Mouse (Mus musculus) heart, embryonic 14.5 days (tissue): ENCODE data around the gene Nf2. TPM values are rescaled to one million over a fixed set of nuclear protein-coding genes. Genes with fewer than 3 reads are reported as not detected.

Source experiments
- ATAC-seq: fragments of 200-750 bp; cut with Nextera tagmentation; 2 replicates; pipeline ENCODE4 v1.8.0; 2017; ENCODE audit warnings: low read depth, moderate TSS enrichment; ENCODE audit not compliant: insufficient number of reproducible peaks, insufficient read depth, low FRiP score
- H3K27ac ChIP-seq, 2 experiments: fragments of 200-500 bp in 1 of 2; fragments of 300-500 bp in 1 of 2; sonication (generic) in 1 of 2; replicated peaks in 1 of 2; 2 replicates each; pipeline ENCODE4 v1.5.1; 2012 to 2014; ENCODE audit warnings: low read depth in 2 of 2, low read length in 2 of 2, control low read depth in 1 of 2, mild to moderate bottlenecking in 1 of 2, mixed read lengths in 1 of 2; ENCODE audit not compliant: control insufficient read depth in 1 of 2, insufficient read depth in 1 of 2
- H3K27me3 ChIP-seq: fragments of 300-500 bp; sonication (generic); 2 replicates; pipeline ENCODE4 v1.6.1; 2014; ENCODE audit warnings: mild to moderate bottlenecking, low read length, control low read depth; ENCODE audit not compliant: control insufficient read depth, insufficient read depth
- H3K36me3 ChIP-seq: fragments of 300-500 bp; sonication (generic); 2 replicates; pipeline ENCODE4 v1.6.1; 2014; ENCODE audit warnings: mild to moderate bottlenecking, control low read depth, low read length, mixed read lengths; ENCODE audit not compliant: control insufficient read depth, insufficient read depth
- H3K4me1 ChIP-seq, 2 experiments: fragments of 200-500 bp in 1 of 2; fragments of 300-500 bp in 1 of 2; sonication (generic) in 1 of 2; 2 replicates each; pipeline ENCODE4 v1.6.1; 2012 to 2014; ENCODE audit warnings: low read length in 2 of 2, control low read depth in 1 of 2, mixed read lengths in 1 of 2; ENCODE audit not compliant: control insufficient read depth in 2 of 2, insufficient read depth in 2 of 2
- H3K4me2 ChIP-seq: fragments of 300-500 bp; sonication (generic); 2 replicates; pipeline ENCODE4 v1.6.1; 2014; ENCODE audit warnings: mild to moderate bottlenecking, low read length
- H3K4me3 ChIP-seq, 2 experiments: fragments of 200-500 bp in 1 of 2; fragments of 300-500 bp in 1 of 2; sonication (generic) in 1 of 2; 2 replicates each; pipeline ENCODE4 v1.5.1; 2012 to 2014; ENCODE audit warnings: low read length in 2 of 2, mild to moderate bottlenecking in 2 of 2, control low read depth in 1 of 2, low read depth in 1 of 2, moderate library complexity in 1 of 2; ENCODE audit not compliant: control insufficient read depth in 1 of 2, insufficient read depth in 1 of 2
- H3K9ac ChIP-seq: fragments of 300-500 bp; sonication (generic); 2 replicates; pipeline ENCODE4 v1.6.1; 2014; ENCODE audit warnings: mild to moderate bottlenecking, low read length
- H3K9me3 ChIP-seq: fragments of 300-500 bp; sonication (generic); 2 replicates; pipeline ENCODE4 v1.6.1; 2016; ENCODE audit warnings: low read length, control low read depth; ENCODE audit not compliant: control insufficient read depth
- WGBS: fragments of 180-500 bp; shearing (Covaris S2); extraction: QIAGEN DNeasy Blood & Tissue Kit; methylation state at CpG from one replicate; pipeline ENCODE4 v1.1.7; 2014; 5-methylcytosine and 5-hydroxymethylcytosine counted together
- microRNA-seq: library from miRNA; unstranded; fragments of <30 nt; microRNA quantifications from one replicate; pipeline ENCODE4, GENCODE M21; 2016
- polyA plus RNA-seq: library from polyadenylated mRNA; unstranded; fragments of >200 nt; fragmentation: Nextera tagmentation; extraction: Ambion mirVana; gene quantifications from 2 replicates; pipeline ENCODE4 v1.2.1, GENCODE M21; 2014

Gene Nf2
- polyA plus RNA-seq, 1 experiment from 2014 or later = 33.1 TPM

- H3K4me2 ChIP-seq = no peak overlapping the region
- H3K4me1 ChIP-seq = peaks cover 4 to 8% of the 10 kb centered on the region in 2 experiments
- peaks cover 6% of the 10 kb centered on the region for H3K36me3 ChIP-seq
- WGBS = 54% methylated on average over 5 of the region's 5 CpGs
- H3K27ac ChIP-seq = no peak overlapping the region
- H3K27me3 ChIP-seq = no peaks in the 10 kb centered on the region
- ATAC-seq = no peak
- H3K4me3 ChIP-seq = no peak overlapping the region
- no peaks in the 10 kb centered on the region for H3K9me3 ChIP-seq
- no peak overlapping the region for H3K9ac ChIP-seq
These were observed 130.8 kb downstream of the Nf2 start for GRCm38 (mm10) chr11:4718548-4718947.

- no peak overlapping the region for H3K4me2 ChIP-seq
- H3K27me3 ChIP-seq = no peaks in the 10 kb centered on the region
- H3K36me3 ChIP-seq = no peaks in the 10 kb centered on the region
- H3K4me3 ChIP-seq = no peak overlapping the region
- peaks cover 4 to 8% of the 10 kb centered on the region in 2 experiments for H3K4me1 ChIP-seq
- H3K9ac ChIP-seq = no peak overlapping the region
- no peaks in the 10 kb centered on the region for H3K9me3 ChIP-seq
- ATAC-seq = no peak
- WGBS = 84% methylated on average over 5 of the region's 5 CpGs
- H3K27ac ChIP-seq = no peak overlapping the region
These were observed 132.7 kb downstream of the Nf2 start for GRCm38 (mm10) chr11:4716530-4717236.

Small RNAs within 50 kb of the gene (microRNA-seq; reads per million reads assigned to microRNA genes)
- gene Mir6918 = not detected

Other genes starting within 250 kb of the Nf2 start
- not detected in 2 replicates for gene Gm11032, start 229.5 kb downstream of the Nf2 start, polyA plus RNA-seq
- gene Ascc2, start 211.8 kb downstream of the Nf2 start, polyA plus RNA-seq = 19.0 and 22.0 TPM in 2 replicates
- 2,176 and 2,265 TPM in 2 replicates for gene Uqcr10, start 145.2 kb downstream of the Nf2 start, polyA plus RNA-seq
- 52.9 and 58.3 TPM in 2 replicates for gene Zmat5, start 144.9 kb downstream of the Nf2 start, polyA plus RNA-seq
- 0.08 and 0.11 TPM in 2 replicates for gene Cabp7, start 102.8 kb downstream of the Nf2 start, polyA plus RNA-seq
- gene Nipsnap1, start 24.4 kb upstream of the Nf2 start, polyA plus RNA-seq = 28.8 and 30.1 TPM in 2 replicates
- 24.6 and 25.0 TPM in 2 replicates for gene Thoc5, start 45.8 kb upstream of the Nf2 start, polyA plus RNA-seq
- gene Nefh, start 98.5 kb upstream of the Nf2 start, polyA plus RNA-seq = 0.20 and 0.35 TPM in 2 replicates
- gene Ap1b1, start 137.3 kb upstream of the Nf2 start, polyA plus RNA-seq = 40.7 and 45.0 TPM in 2 replicates
- 1.1 and 2.0 TPM in 2 replicates for gene Rasl10a, start 208.6 kb upstream of the Nf2 start, polyA plus RNA-seq
- gene Gas2l1, start 215.8 kb upstream of the Nf2 start, polyA plus RNA-seq = 22.4 and 24.6 TPM in 2 replicates
- 33.5 TPM in 2 replicates for gene Rhbdd3, start 249.4 kb upstream of the Nf2 start, polyA plus RNA-seq
- gene Ewsr1, start 249.7 kb upstream of the Nf2 start, polyA plus RNA-seq = 198 and 242 TPM in 2 replicates